In the genomic region with DNA sequence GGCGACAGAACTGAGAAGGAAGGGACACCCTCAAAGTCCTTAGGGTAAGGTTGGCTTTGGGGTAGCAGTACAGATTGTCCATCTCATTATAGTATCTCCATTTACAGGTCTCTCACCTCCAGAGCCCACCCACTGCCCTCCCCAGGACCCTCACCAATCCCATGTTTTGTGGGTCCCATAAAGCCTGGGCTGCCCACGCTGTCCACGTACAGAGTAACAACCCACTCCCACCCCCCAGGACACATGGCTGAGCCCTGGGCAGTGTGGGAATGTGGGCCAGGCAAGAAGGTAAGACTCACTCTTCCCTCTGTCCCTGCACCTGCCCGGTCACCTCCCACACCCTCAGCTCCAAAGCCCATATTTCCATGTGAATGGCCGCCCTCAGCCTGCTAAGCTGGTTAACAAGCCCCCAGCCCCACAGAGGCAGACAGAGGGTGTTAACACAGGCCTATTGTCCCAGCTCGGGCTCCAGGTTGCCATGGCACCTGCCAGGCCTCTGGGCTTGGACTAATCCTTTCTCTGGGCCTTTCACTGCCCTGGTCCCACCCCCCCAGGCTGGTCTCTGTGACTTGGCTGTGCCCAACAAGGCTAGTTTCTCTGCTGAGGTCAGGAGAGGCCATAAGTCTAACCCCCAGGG, we compare ENCODE assay signal across 16 mouse cellular contexts. TPM values are rescaled to one million over a fixed set of nuclear protein-coding genes. Genes with fewer than 3 reads are reported as not detected.
DNase-seq lines count a peak whose midpoint lies in the region; ATAC-seq and TF ChIP-seq lines count a peak whose summit lies in the region.
"Had no signal": no experiment of that assay in that cellular context is flagged by ENCODE, and none has a peak within 500 bp of the region (broad histone marks: within the 10 kb centered on the region; RNA-seq: fewer than 3 reads in every experiment).

No protein-coding gene starts in this region.

- peak; percentile 83 for ATAC-seq in forebrain, embryonic 16.5 days
- ATAC-seq in cerebellum, adult (ENCODE audit: insufficient number of reproducible peaks, low FRiP score, low TSS enrichment), result no peak

- H3K4me3 ChIP-seq in E14TG2a.4 (replicated peaks; ENCODE audit: low read length), result peak overlapping the region; percentile 37; the same call in 1 of the 2 replicates
- H3K4me3 ChIP-seq in forebrain, embryonic 16.5 days (replicated peaks; ENCODE audit: low read length), result no peak overlapping the region
- H3K4me3 ChIP-seq: myocyte had no signal

- H3K9ac ChIP-seq in forebrain, embryonic 16.5 days (replicated peaks; ENCODE audit: low read depth, low read length), result 0 out of 2 replicates have a peak overlapping the region, but pooled peaks have one; percentile 5

- 3% methylated on average over 6 of the region's 6 CpGs for WGBS in forebrain, embryonic 16.5 days

- peaks cover 60% of the 10 kb centered on the region for H3K4me1 ChIP-seq in E14TG2a.4 (replicated peaks; ENCODE audit: low read depth, low read length)
- H3K4me1 ChIP-seq in forebrain, embryonic 16.5 days (replicated peaks; ENCODE audit: control insufficient read depth, insufficient read depth, low read length), result peaks cover 34% of the 10 kb centered on the region

- H3K4me2 ChIP-seq in forebrain, embryonic 16.5 days (ENCODE audit: low read length), result no peak overlapping the region

- H3K27me3 ChIP-seq in E14TG2a.4 (ENCODE audit: insufficient read depth, low read length), result peaks cover 29% of the 10 kb centered on the region
- no peaks in the 10 kb centered on the region for H3K27me3 ChIP-seq in forebrain, embryonic 16.5 days (replicated peaks; ENCODE audit: control insufficient read depth, insufficient read depth, low read length)

- H3K27ac ChIP-seq in forebrain, embryonic 16.5 days (ENCODE audit: low read length), result no peak overlapping the region; the same call in 1 of the 2 replicates

- no peak for TF ChIP-seq CTCF in E14TG2a.4 (conservative IDR thresholded peaks at IDR 0.05; ENCODE audit: low read length)

- DNase-seq in embryo, embryonic 10 days (ENCODE audit: low spot score), result peak; percentile 89
- peak; percentile 83 for DNase-seq in mesoderm, embryonic 11.5 days (ENCODE audit: low read depth, low spot score)
- DNase-seq in natural killer cell, adult 2 months (ENCODE audit: low spot score in 2 of 2), result no peak
- no peak for DNase-seq in kidney, postnatal 14 days
- DNase-seq in adrenal gland, adult 8-10 months, result no peak
- DNase-seq: adrenal gland, postnatal 10 days; cerebellum, adult 9-10 months; lung, adult 2 months; spleen, adult 18-20 months; thymus, postnatal 36 days had no signal

- no peaks in the 10 kb centered on the region for H3K36me3 ChIP-seq in E14TG2a.4 (ENCODE audit: insufficient read depth, low read length)
- H3K36me3 ChIP-seq in forebrain, embryonic 16.5 days (ENCODE audit: control insufficient read depth, insufficient read depth), result no peaks in the 10 kb centered on the region

- H3K9me3 ChIP-seq in E14TG2a.4 (ENCODE audit: low read length), result no peaks in the 10 kb centered on the region
- no peaks in the 10 kb centered on the region for H3K9me3 ChIP-seq in forebrain, embryonic 16.5 days (ENCODE audit: control insufficient read depth, low read length)

RNA-seq across cellular contexts. Expression of a gene that starts 19.0 kb away (rescaled TPM):
- not detected in 2 replicates for polyA plus RNA-seq in forebrain, embryonic 16.5 days (2015; fragmentation: Nextera tagmentation; extraction: Ambion mirVana)
- total RNA-seq in adrenal gland, adult 8-10 months (2022), result not detected
- total RNA-seq: adrenal gland, postnatal 10 days; CH12.LX; layer of hippocampus, postnatal 25 days had no signal
- polyA plus RNA-seq: lung, adult 2 months; myocyte had no signal

RNA-seq across cellular contexts. Expression of a gene that starts 23.3 kb away (rescaled TPM):
- 23.3 and 25.6 TPM in 2 replicates for polyA plus RNA-seq in forebrain, embryonic 16.5 days (2015; fragmentation: Nextera tagmentation; extraction: Ambion mirVana)
- total RNA-seq in adrenal gland, adult 8-10 months (2022), result 10 to 100 TPM; 11.6 to 18.9 (median 17.2) TPM
- total RNA-seq: CH12.LX had no signal

Comparison
In these comparisons a context has a peak if more than half of its experiments do, and no peak if none do; other contexts are left out.
1. DNase-seq: peak in embryo, embryonic 10 days (single experiment) and mesoderm, embryonic 11.5 days (single experiment); none in natural killer cell, adult 2 months (0 of 2), kidney, postnatal 14 days (single experiment) and adrenal gland, adult 8-10 months (single experiment).